Mouse (Mus musculus): ENCODE data around the gene Mpnd.
A peak's percentile ranks its signal among the peaks of the same experiment; 100 is the strongest.

Gene Mpnd

DNA sequence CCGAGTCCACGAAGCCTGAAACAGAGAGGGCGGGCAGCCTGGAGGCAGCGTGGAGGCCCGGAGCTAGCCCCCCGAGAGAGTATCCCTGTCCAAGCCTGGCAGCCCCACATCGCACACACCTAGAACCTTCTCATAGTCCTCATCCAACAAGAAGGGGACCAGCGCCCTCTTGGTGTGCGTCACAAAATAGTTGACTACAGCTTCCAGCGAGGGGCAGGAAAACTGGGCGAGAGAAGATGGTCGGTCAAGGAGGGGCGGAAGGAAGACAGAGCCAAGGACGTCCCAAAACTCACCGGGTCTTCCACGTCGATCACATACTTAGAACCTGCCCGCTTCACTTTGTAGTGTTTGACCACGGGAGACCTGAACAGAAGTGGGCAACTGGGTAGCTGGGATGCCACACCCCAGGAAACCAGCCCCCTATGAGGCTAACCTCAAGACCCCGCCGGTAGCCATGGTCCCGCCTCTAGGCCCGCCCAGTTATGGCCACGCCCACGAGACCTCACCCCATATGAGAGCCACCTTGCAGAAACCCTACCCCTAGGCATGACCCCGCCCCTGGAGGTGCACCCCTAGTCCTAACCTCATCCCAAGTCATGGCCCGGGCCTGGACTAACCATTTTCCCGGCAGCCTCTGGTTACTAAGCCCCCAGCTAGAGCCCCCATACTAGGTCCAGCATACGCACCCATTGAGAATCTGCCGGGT lies 5.6 kb upstream of the Mpnd start:
- Histone ChIP-seq H3K36me3 (ENCODE audit: insufficient read depth, low read length) (peaks cover 30% of the 10 kb centered on the region), H3K4me1 (replicated peaks; ENCODE audit: low read depth, low read length) (peaks cover 45% of the 10 kb centered on the region), H3K4me3 (replicated peaks; ENCODE audit: low read length) (peak overlapping the region; percentile 80), H3K9me3 (ENCODE audit: low read length) (no peaks in the 10 kb centered on the region), H3K27me3 (ENCODE audit: insufficient read depth, low read length) (peaks cover 16% of the 10 kb centered on the region)
- TF ChIP-seq POU5F1 (IDR thresholded peaks at IDR 0.05; ENCODE audit: borderline replicate concordance, low read length) (no peak), CTCF (conservative IDR thresholded peaks at IDR 0.05; ENCODE audit: low read length) (no peak), NANOG (IDR thresholded peaks at IDR 0.05; ENCODE audit: borderline replicate concordance, low read length) (no peak)

DNA sequence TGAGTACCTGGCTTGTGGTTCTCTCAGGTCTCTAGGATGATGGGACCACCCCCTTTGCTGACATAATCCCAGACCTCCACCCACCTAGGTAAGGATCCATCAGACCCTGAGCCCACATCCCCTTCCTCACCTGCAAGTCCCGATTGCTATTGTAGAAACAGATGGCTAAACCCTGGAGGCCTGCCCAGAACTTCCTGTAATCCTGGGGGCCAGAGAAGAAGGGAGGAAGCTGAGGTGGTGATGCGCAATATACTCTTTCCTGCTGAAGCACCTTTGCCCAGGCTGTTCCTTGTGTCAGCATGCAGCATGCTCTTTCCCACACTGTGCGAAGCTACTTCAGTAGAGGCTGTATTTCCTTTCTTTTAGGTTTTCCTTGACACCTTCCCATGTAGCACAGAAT lies 2.5 kb upstream of the Mpnd start:
- peaks cover 54% of the 10 kb centered on the region for H3K4me1 ChIP-seq (replicated peaks; ENCODE audit: low read depth, low read length)
- 0 out of 2 replicates have a peak, but pooled peaks cover under 1% of the 10 kb centered on the region for H3K36me3 ChIP-seq (ENCODE audit: insufficient read depth, low read length)
- no peak for TF ChIP-seq NANOG (IDR thresholded peaks at IDR 0.05; ENCODE audit: borderline replicate concordance, low read length)
- no peak for TF ChIP-seq CTCF (conservative IDR thresholded peaks at IDR 0.05; ENCODE audit: low read length)
- TF ChIP-seq POU5F1 (IDR thresholded peaks at IDR 0.05; ENCODE audit: borderline replicate concordance, low read length) = no peak
- no peak overlapping the region for H3K4me3 ChIP-seq (replicated peaks; ENCODE audit: low read length)
- peaks cover 16% of the 10 kb centered on the region for H3K27me3 ChIP-seq (ENCODE audit: insufficient read depth, low read length)
- no peaks in the 10 kb centered on the region for H3K9me3 ChIP-seq (ENCODE audit: low read length)

DNA sequence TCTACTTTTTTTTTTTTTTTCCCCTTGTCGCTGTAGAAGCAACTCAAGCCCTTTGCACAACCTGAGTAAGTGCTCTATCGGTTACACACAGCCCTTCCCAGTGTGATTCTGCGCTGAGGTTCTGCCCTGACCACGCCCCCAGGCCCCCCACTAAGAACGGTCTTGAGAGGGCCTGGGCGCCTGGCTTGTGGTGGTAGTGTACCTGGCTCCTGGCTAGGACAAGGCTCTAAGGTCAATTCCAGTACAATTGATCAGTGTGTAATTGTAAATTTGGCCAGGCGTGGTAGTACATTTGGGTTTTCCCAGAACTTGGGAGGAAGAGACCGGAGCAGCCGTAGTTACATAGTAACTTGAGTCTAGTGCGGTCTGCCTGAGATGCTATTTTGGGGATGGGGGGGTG lies 1.4 kb downstream of the Mpnd start:
- H3K36me3 ChIP-seq (ENCODE audit: insufficient read depth, low read length) = peaks cover 16% of the 10 kb centered on the region
- peaks cover 12% of the 10 kb centered on the region for H3K27me3 ChIP-seq (ENCODE audit: insufficient read depth, low read length)
- TF ChIP-seq NANOG (IDR thresholded peaks at IDR 0.05; ENCODE audit: borderline replicate concordance, low read length) (no peak), CTCF (conservative IDR thresholded peaks at IDR 0.05; ENCODE audit: low read length) (no peak), POU5F1 (IDR thresholded peaks at IDR 0.05; ENCODE audit: borderline replicate concordance, low read length) (no peak)
- H3K9me3 ChIP-seq (ENCODE audit: low read length) = no peaks in the 10 kb centered on the region
- peaks cover 59% of the 10 kb centered on the region for H3K4me1 ChIP-seq (replicated peaks; ENCODE audit: low read depth, low read length)
- H3K4me3 ChIP-seq (replicated peaks; ENCODE audit: low read length) = peak overlapping the region; percentile 35; the same call in 1 of the 2 replicates

DNA sequence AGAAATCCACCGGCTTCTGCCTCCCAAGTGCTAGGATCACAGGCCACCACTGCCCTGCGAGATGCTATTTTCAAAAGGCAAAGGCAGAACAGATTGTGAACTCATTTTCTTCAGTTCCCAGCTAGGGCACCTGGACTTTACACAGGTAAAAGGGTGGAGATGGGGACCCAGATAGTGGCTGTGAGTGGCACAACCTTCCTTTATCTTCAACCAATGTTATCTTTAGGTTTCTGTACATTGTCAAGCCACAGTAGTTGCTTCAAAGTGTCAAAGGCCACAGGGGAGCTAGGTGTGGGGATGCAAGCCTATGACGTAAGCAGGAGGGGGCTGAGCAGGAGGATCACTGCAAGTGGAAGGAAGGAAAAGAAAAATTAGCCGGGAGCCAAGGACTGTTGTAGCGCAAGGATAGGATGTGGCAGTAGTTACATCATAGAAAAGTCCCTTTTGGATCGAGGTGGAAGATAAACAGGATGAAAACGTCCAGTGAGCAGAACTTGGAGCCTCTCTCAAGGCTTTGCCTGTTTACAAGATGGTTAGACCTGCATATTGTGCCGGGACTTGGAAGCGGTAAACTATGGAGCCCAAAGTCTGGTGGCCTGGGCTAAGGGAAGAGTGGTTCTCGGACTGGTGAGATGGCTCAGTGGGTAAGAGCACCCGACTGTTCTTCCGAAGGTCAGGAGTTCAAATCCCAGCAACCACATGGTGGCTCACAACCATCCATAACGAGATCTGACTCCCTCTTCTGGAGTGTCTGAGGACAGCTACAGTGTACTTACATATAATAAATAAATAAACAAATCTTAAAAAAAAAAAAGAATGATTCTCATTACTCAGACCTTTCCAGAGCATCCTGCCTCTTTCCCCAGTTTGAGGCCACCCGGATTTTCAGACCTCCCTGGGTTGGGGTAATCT lies 2.2 kb downstream of the Mpnd start:
- Histone ChIP-seq H3K27me3 (ENCODE audit: insufficient read depth, low read length) (peaks cover 9% of the 10 kb centered on the region), H3K36me3 (ENCODE audit: insufficient read depth, low read length) (peaks cover 23% of the 10 kb centered on the region), H3K9me3 (ENCODE audit: low read length) (no peaks in the 10 kb centered on the region), H3K4me3 (replicated peaks; ENCODE audit: low read length) (peak overlapping the region; percentile 94), H3K4me1 (replicated peaks; ENCODE audit: low read depth, low read length) (peaks cover 59% of the 10 kb centered on the region)
- TF ChIP-seq NANOG (IDR thresholded peaks at IDR 0.05; ENCODE audit: borderline replicate concordance, low read length) = peak; percentile 73; the same call in 1 of the 2 replicates
- TF ChIP-seq POU5F1 (IDR thresholded peaks at IDR 0.05; ENCODE audit: borderline replicate concordance, low read length) = no peak

DNA sequence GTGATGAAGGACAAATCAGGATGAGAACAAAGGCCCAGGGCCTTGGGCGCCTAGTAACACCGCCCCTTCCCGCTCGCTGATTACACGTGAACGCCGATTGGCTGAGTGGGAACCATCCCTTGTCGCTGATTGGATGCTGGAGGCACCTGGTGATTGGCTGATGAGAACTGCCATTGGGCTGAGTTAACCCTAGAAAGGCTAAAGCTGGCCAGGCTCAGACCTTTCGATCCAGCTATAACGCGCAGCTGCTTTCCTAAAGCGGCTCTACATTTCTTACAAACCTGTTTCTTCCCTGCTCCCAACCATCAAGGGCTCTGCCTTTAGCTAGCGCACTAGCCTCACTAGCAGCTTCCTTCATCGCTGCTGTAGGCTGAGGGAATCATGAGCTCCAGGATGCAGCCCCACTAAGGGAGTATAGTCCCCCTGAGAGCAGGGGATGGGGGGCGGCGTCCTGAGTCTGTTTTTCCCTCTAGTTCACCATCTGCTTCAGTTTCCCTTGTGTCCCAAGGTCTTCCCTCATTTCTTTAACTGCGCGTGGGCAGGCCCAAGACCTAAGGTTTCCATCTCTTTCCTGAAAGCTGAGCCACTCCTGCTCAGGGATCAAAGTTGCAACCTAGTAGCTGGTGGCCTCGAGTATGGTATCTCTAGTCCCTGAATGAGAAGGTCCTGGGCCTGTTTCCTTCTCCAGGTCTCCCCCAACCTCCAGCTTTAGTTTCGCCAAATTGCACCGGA lies 3.0 kb downstream of the Mpnd start:
- H3K36me3 ChIP-seq (ENCODE audit: insufficient read depth, low read length) = peaks cover 31% of the 10 kb centered on the region
- H3K4me1 ChIP-seq (replicated peaks; ENCODE audit: low read depth, low read length) = peaks cover 59% of the 10 kb centered on the region
- no peaks in the 10 kb centered on the region for H3K9me3 ChIP-seq (ENCODE audit: low read length)
- no peak for TF ChIP-seq CTCF (conservative IDR thresholded peaks at IDR 0.05; ENCODE audit: low read length)
- H3K4me3 ChIP-seq (replicated peaks; ENCODE audit: low read length) = peak overlapping the region; percentile 94
- H3K27me3 ChIP-seq (ENCODE audit: insufficient read depth, low read length) = peaks cover under 1% of the 10 kb centered on the region; the same call in 1 of the 2 replicates

DNA sequence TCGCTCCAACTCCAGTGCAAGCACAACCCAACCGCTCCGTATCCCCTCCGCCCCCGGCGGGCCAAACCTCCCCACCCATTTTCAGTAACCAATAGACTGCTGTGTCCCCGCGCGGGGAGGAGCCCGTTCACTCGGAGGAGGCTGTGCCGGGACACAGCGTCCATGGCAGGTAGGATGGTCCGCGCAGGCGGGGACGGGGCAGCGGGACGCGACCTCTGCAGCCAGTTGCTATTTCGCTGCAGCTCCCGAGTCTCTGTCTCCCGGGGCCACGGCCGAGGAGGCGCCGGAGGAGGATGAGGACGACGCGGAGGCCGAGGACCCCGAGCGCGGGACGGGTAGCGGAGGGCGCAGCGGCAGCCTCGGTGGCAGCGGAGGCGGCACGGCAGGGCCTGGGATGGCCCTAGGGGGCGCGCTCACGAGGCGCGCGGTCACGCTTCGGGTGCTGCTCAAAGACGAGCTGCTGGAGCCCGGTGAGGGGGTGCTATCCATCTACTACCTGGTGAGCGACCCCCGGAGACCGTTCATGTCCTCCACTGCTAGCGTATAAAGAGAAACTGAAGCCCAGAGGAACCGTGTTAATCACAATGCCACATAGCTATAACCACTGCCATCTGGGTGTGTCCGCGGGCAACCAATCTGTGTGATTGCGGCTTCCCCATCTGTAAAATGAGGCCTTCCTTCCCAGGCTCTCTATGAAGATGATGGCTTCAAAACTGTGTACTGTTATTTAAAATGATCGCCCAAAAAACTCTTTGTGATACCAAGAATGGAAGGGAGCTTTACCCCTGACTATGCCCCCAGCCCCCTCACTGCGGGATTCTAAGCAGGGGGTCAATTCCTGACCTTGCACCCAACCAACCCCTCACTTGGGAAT lies 3.8 kb downstream of the Mpnd start:
- no peak for TF ChIP-seq CTCF (conservative IDR thresholded peaks at IDR 0.05; ENCODE audit: low read length)
- no peak for TF ChIP-seq NANOG (IDR thresholded peaks at IDR 0.05; ENCODE audit: borderline replicate concordance, low read length)
- TF ChIP-seq POU5F1 (IDR thresholded peaks at IDR 0.05; ENCODE audit: borderline replicate concordance, low read length) = no peak
- H3K36me3 ChIP-seq (ENCODE audit: insufficient read depth, low read length) = peaks cover 39% of the 10 kb centered on the region
- H3K27me3 ChIP-seq (ENCODE audit: insufficient read depth, low read length) = no peaks in the 10 kb centered on the region
- H3K4me1 ChIP-seq (replicated peaks; ENCODE audit: low read depth, low read length) = peaks cover 59% of the 10 kb centered on the region
- H3K9me3 ChIP-seq (ENCODE audit: low read length) = no peaks in the 10 kb centered on the region
- H3K4me3 ChIP-seq (replicated peaks; ENCODE audit: low read length) = peak overlapping the region; percentile 94

DNA sequence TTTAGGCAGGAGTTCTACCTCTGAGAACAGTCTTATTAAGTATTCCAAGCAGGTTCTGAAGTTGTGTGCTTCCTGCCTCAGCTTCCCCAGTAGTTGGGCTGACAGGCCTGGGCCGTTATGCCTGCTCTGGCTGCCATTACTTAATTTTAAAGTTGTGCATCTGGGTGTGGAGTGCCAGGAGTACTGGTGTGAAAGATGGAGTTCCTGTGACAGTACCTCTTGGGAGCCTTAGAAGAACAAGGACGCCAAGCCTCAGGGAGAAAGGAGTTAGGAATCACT lies 4.4 kb downstream of the Mpnd start:
- no peak for TF ChIP-seq CTCF (conservative IDR thresholded peaks at IDR 0.05; ENCODE audit: low read length)
- TF ChIP-seq POU5F1 (IDR thresholded peaks at IDR 0.05; ENCODE audit: borderline replicate concordance, low read length) = no peak
- no peak for TF ChIP-seq NANOG (IDR thresholded peaks at IDR 0.05; ENCODE audit: borderline replicate concordance, low read length)

More for the DNA sequence above, 4.4 kb downstream of the Mpnd start:
- Histone ChIP-seq H3K9me3 (ENCODE audit: low read length) (no peaks in the 10 kb centered on the region), H3K4me1 (replicated peaks; ENCODE audit: low read depth, low read length) (peaks cover 56% of the 10 kb centered on the region), H3K4me3 (replicated peaks; ENCODE audit: low read length) (peak overlapping the region; percentile 94), H3K27me3 (ENCODE audit: insufficient read depth, low read length) (no peaks in the 10 kb centered on the region), H3K36me3 (ENCODE audit: insufficient read depth, low read length) (peaks cover 43% of the 10 kb centered on the region)
